Mouse (Mus musculus) heart, embryonic 10.5 days (tissue): ENCODE measurements around the gene Kcnn1. TPM values are rescaled to one million over a fixed set of nuclear protein-coding genes. Genes with fewer than 3 reads are reported as not detected.

Experiments used
- DNase-seq: peaks from one replicate; pipeline ENCODE4 v3.0.0-alpha.2; 2017; ENCODE audit warnings: low spot score
- H3K27ac ChIP-seq: fragments of 300-500 bp; sonication (generic); 2 replicates; pipeline ENCODE4 v1.5.1; 2016; ENCODE audit warnings: mild to moderate bottlenecking
- H3K27me3 ChIP-seq: fragments of 300-500 bp; sonication (generic); 2 replicates; pipeline ENCODE4 v1.6.1; 2016; ENCODE audit warnings: mild to moderate bottlenecking; ENCODE audit not compliant: poor library complexity, insufficient read depth, severe bottlenecking
- H3K36me3 ChIP-seq: fragments of 300-500 bp; sonication (generic); 2 replicates; pipeline ENCODE4 v1.6.1; 2016; ENCODE audit warnings: mild to moderate bottlenecking, moderate library complexity
- H3K4me1 ChIP-seq: fragments of 300-500 bp; sonication (generic); 2 replicates; pipeline ENCODE4 v1.6.1; 2016; ENCODE audit warnings: mild to moderate bottlenecking
- H3K4me3 ChIP-seq: fragments of 300-500 bp; sonication (generic); 2 replicates; pipeline ENCODE4 v1.5.1; 2016; ENCODE audit warnings: mild to moderate bottlenecking, moderate library complexity
- H3K9me3 ChIP-seq: fragments of 300-500 bp; sonication (generic); 2 replicates; pipeline ENCODE4 v1.6.1; 2016; ENCODE audit warnings: mild to moderate bottlenecking, moderate library complexity
- WGBS: fragments of 180-500 bp; shearing (Covaris S2); methylation state at CpG from one replicate; pipeline ENCODE4 v1.1.7; 2016; 5-methylcytosine and 5-hydroxymethylcytosine counted together
- polyA plus RNA-seq: library from polyadenylated mRNA; unstranded; fragments of >200 nt; fragmentation: Nextera tagmentation; extraction: Ambion mirVana; gene quantifications from 2 replicates; pipeline ENCODE4 v1.2.1, GENCODE M21; 2016

The Kcnn1 gene
- polyA plus RNA-seq = 1.1 and 1.6 TPM in 2 replicates

DNA sequence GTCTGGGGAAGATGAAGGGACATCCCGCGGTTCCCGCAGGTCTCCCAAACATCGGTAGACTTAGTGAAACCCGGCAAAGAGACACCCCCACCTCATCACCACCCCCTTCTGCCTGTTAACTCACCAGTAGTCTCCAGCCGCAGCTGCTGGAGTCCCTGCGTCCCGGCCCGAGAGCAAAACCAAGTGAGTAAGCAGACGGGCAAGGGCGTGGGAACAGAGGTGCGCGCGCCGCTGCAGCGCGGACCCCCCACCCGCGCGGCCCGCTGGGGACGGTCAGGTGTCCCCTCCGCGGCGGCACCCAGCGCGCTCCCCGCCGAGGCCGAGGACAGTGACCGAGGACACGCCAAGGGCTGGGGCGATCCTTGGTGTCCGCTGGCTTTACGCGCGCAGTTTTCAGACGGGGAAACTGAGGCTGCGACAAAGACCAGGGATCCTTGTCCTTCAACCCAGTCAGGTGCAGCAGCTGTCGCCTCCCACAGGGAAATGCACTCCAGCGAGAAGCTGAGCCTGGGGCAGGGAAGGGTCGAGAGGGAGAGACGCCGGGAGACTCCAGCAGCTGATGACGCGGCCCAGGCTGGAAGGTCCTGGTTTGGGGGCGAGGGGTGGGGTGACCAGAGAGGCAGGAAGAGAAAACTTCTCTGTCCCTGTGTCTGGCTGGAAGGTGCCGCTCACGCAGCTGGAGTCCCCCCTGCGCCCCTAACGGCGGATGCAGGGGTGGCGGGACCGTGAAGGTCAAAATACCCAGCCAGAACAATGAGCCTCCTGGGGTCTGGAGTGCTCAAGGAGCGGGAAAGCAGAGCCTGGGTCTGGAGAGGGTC is at the start of gene Kcnn1:
Gene Kcnn1, minus strand, starts transcription at position 435 of the 818 bp plus-strand sequence.
- under 1% methylated on average over 55 of the region's 55 CpGs for WGBS
- DNase-seq = no peak
- Histone ChIP-seq H3K27ac (peak within 1 kb of the TSS; percentile 90), H3K27me3 (peaks cover 54% of the 10 kb centered on the region), H3K4me3 (peak within 1 kb of the TSS; percentile 65), H3K9me3 (no peaks in the 10 kb centered on the region), H3K4me1 (peaks cover 58% of the 10 kb centered on the region), H3K36me3 (peaks cover 6% of the 10 kb centered on the region)

DNA sequence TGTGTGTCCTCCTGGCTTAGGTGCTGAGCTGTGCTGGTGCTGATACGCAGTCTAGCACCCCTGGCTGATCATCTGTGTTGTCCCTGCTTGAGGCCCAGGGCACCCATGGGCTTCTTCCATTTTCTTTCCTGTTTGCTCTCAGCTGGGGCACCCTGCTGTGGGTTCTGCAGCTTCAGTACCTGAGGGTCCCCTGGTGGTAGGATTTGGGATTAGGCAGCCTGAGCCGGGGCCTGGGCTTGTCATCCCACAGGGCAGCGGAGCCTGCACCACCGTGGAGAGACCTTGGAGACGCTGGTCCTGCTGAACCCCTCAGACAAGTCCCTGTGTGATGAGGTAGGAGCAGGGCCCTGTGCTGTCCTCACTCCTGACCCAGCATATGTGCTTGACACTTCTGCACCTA is 48.5 kb upstream of the Kcnn1 start:
- peaks cover 67% of the 10 kb centered on the region for H3K36me3 ChIP-seq
- WGBS = 83% methylated on average over 5 of the region's 5 CpGs
- H3K4me1 ChIP-seq = peaks cover 17% of the 10 kb centered on the region

DNA sequence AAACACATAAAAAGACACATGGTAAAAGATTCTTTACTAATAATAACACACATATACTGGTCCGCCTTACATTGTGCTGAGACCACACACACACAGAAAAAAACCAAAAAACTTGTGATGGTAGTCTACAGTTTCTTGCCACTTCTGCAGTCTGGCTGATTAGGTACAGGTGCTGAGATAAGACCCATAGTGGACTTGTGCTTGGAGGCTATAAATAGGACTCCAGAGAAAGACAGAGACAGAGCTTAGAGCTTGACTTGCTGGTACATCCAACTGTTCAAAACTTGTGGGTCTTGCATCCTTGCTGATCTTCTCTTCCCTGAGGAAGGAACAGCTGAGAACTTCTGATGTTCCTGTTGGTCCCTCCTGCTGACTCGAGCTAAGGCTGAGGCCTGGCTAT is 44.5 kb upstream of the Kcnn1 start:
- 65% methylated on average over 2 of the region's 2 CpGs for WGBS
- H3K27ac ChIP-seq = peak overlapping the region; percentile 52; the same call in 1 of the 2 replicates
- H3K27me3 ChIP-seq = peaks cover 13% of the 10 kb centered on the region; the same call in 1 of the 2 replicates
- H3K4me1 ChIP-seq = peaks cover 26% of the 10 kb centered on the region
- H3K4me3 ChIP-seq = peak overlapping the region; percentile 19
- no peak for DNase-seq
- no peaks in the 10 kb centered on the region for H3K9me3 ChIP-seq
- H3K36me3 ChIP-seq = peaks cover 27% of the 10 kb centered on the region

More for the DNA sequence above, 48.5 kb upstream of the Kcnn1 start:
- no peak for DNase-seq
- H3K9me3 ChIP-seq = no peaks in the 10 kb centered on the region
- H3K4me3 ChIP-seq = no peak overlapping the region
- no peak overlapping the region for H3K27ac ChIP-seq
- no peaks in the 10 kb centered on the region for H3K27me3 ChIP-seq

DNA sequence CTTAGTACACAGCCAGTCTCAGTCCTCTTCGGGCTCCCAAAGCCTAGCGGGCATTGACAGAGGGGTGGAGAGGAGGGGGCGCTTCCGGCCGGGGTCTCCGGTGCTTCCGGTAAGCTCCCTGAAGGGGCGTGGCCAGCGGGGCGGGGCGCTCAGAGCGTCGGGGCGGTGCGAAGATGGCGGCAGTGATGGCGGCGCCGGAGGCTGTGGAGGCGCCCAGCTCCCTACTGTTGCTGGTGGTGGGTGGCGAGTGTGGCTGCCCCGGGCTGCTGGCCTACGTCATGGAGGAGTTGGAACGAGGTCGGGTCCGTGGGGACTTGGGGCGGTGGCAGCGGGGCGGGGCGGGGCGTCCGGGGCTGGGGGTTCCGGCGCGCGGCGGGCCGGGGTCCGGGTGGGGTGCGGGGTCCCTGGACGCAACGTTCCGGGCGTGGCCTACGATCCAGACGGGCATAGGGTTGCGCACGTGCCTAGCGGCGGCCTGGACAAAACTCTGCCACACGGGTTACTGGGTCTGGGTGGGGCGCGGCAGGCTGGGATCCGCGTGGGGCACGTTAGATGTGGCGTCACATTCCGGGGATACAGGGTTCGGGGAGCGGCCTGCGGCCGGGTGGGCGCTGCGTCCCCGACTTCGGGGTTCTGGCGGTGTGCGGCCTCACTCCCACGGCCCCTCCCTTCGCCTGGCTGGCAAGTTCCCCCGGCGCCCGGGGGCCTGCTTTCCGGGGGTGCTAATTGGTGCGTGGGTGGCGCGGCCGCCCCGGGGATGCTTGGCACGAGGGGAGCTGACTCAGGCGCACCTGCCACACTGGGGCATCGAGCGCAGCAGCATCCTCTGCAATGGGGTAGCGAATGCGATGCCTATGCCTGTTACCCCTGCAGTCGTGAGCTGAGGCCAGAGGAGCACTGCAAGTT is 43.0 kb upstream of the Kcnn1 start, which contains the start of gene Map1s:
Gene Map1s, plus strand, starts transcription at position 102 of the 906 bp plus-strand sequence.
- Histone ChIP-seq H3K27ac (peak within 1 kb of the TSS; percentile 95), H3K4me3 (peak within 1 kb of the TSS; percentile 96), H3K4me1 (peaks cover 26% of the 10 kb centered on the region), H3K27me3 (peaks cover 20% of the 10 kb centered on the region; the same call in 1 of the 2 replicates), H3K9me3 (no peaks in the 10 kb centered on the region), H3K36me3 (peaks cover 12% of the 10 kb centered on the region)
- WGBS = under 1% methylated on average over 59 of the region's 86 CpGs
- DNase-seq = peak; percentile 95

DNA sequence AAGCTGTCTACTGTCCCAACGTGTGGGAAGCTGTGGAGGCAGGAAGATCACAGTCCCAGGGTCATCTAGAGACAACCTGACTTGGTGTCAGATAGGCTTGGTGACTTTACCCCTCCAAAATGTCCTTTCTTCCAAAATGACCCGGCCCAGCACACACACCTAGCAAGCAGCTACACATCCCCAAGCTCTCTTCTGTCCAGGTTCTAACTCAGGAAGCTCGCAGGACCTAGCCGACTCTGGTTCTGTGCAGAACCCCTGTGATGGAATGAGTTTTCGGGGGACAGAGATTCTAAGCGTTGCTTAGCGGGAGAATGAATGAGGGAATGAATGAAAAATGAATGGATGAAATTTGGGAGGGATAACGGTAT is 42.4 kb upstream of the Kcnn1 start:
- Histone ChIP-seq H3K4me3 (peak overlapping the region; percentile 96), H3K27me3 (peaks cover 20% of the 10 kb centered on the region; the same call in 1 of the 2 replicates), H3K36me3 (0 out of 2 replicates have a peak, but pooled peaks cover 7% of the 10 kb centered on the region), H3K27ac (peak overlapping the region; percentile 95), H3K4me1 (peaks cover 26% of the 10 kb centered on the region), H3K9me3 (no peaks in the 10 kb centered on the region)
- DNase-seq = no peak
- WGBS = 19% methylated on average over 8 of the region's 8 CpGs

DNA sequence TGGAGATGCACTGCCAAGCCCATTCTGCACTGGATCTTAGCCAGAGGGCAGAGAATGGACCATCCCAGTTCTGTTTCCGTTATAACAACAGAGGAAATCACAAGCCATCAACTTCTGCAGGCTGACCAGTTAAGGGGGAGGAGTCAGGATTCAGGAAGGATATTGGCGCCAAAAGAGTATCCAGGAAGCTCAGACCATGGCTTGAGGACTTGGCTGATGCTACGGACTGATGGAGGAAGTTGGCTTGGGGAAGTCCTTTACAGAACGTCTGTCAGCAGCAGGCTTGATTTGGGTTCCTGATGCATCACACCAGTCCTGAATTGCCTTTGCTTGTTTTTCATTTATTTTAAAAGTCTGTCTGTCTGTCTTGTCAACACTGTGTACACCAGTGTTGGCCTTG is 41.5 kb upstream of the Kcnn1 start:
- Histone ChIP-seq H3K9me3 (no peaks in the 10 kb centered on the region), H3K36me3 (0 out of 2 replicates have a peak, but pooled peaks cover 4% of the 10 kb centered on the region), H3K27ac (no peak overlapping the region), H3K27me3 (peaks cover 20% of the 10 kb centered on the region; the same call in 1 of the 2 replicates), H3K4me3 (no peak overlapping the region), H3K4me1 (peaks cover 26% of the 10 kb centered on the region)
- 47% methylated on average over 4 of the region's 4 CpGs for WGBS
- no peak for DNase-seq

DNA sequence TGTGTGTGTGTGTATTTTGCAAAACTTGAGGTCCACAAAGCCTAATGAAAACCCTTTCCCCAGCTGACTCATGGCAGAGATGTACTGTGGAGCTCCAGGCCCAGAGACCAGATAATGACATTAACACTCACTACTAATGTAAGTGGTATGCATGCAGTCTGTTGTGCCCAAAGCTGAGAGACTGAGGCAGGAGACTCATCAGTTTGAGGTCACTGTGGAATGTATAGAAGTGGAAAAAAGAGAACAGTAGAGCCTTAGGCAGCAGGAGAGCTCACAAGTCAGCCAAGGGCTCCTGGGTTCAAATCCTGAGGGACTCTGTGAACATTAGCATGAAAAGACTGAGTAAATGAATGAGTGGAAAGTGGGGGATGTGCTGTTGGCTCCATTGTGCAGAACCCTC is 40.5 kb upstream of the Kcnn1 start:
- Histone ChIP-seq H3K27ac (no peak overlapping the region), H3K27me3 (peaks cover 20% of the 10 kb centered on the region; the same call in 1 of the 2 replicates), H3K9me3 (no peaks in the 10 kb centered on the region), H3K4me3 (no peak overlapping the region), H3K4me1 (peaks cover 29% of the 10 kb centered on the region), H3K36me3 (no peaks in the 10 kb centered on the region)
- no peak for DNase-seq

DNA sequence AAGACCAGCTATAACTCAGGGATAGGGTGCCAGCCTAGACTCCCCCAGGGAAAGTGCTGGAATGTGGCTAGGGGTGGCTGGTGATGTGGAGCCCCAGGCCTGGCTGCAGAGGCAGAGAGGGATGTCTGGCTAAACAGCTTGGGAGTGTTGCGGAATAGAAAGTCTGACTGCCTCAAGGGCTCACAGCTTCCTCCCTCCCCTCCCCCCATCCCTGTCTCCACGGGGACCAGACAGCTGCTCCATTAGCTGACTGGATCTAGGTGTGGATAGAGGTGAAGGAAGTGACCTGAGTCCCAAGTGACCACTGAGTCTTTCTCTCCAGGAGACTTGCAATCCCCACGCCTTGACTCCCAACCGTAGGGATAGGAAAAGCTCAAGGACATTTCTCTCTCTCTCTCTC is 40.1 kb upstream of the Kcnn1 start:
- 29% methylated on average over 4 of the region's 4 CpGs for WGBS
- DNase-seq = no peak
- H3K27ac ChIP-seq = no peak overlapping the region
- no peak overlapping the region for H3K4me3 ChIP-seq
- H3K9me3 ChIP-seq = no peaks in the 10 kb centered on the region
- H3K36me3 ChIP-seq = no peaks in the 10 kb centered on the region
- H3K27me3 ChIP-seq = peaks cover 20% of the 10 kb centered on the region; the same call in 1 of the 2 replicates
- H3K4me1 ChIP-seq = peaks cover 34% of the 10 kb centered on the region

DNA sequence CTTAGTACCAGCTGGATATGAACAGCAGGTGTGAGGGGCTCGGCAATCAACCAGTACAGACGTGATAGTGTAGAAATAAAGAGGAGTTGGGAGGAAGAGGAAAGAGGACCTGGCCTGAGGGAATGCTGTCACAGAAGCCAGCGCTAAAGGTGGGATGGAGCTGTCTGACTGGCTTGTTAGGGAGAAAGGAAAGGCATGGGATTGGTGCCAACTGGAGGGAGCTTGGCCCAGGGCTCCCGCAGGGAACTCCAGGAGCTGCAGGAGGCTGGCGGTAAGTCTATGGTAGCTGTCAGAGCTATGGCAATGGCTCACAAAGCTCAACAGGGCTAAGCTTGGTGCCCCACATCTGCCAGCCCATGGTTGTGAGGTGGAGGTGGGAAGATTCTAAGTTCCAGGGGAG is 39.2 kb upstream of the Kcnn1 start:
- WGBS = 35% methylated on average over 5 of the region's 5 CpGs

DNA sequence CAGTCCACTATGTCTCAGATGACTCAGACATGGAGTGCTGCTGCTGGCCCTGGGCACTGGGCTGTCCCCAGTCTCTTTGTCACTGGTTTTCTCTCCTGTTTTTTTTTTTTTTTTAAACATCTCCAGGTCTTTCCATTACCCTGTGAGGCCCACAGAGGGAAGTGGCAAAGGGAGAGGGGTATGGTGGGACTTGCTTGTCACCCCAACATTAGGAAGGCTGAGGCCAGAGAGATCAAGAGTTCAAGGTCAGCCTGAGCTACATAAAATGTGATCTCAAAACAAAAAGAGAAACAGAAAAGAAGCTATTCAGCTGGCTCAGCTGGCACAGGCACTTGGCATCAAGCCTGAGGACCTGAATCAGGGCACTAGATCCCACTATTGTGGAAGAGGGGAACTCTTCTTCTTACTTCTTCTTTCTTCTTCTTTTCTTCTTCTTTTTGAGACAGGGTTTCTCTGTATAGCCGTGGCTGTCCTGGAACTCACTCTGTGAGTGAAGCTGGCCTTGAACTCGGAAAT is 37.9 kb upstream of the Kcnn1 start:
- peaks cover 5% of the 10 kb centered on the region for H3K36me3 ChIP-seq
- peaks cover 20% of the 10 kb centered on the region; the same call in 1 of the 2 replicates for H3K27me3 ChIP-seq
- H3K4me1 ChIP-seq = peaks cover 20% of the 10 kb centered on the region
- DNase-seq = no peak
- H3K4me3 ChIP-seq = no peak overlapping the region
- H3K27ac ChIP-seq = no peak overlapping the region
- H3K9me3 ChIP-seq = no peaks in the 10 kb centered on the region
- WGBS = 81% methylated on average over 2 of the region's 2 CpGs

More for the DNA sequence above, 39.2 kb upstream of the Kcnn1 start:
- Histone ChIP-seq H3K36me3 (no peaks in the 10 kb centered on the region), H3K27me3 (peaks cover 20% of the 10 kb centered on the region; the same call in 1 of the 2 replicates), H3K4me1 (peaks cover 26% of the 10 kb centered on the region), H3K4me3 (no peak overlapping the region), H3K27ac (no peak overlapping the region), H3K9me3 (no peaks in the 10 kb centered on the region)
- DNase-seq = no peak

DNA sequence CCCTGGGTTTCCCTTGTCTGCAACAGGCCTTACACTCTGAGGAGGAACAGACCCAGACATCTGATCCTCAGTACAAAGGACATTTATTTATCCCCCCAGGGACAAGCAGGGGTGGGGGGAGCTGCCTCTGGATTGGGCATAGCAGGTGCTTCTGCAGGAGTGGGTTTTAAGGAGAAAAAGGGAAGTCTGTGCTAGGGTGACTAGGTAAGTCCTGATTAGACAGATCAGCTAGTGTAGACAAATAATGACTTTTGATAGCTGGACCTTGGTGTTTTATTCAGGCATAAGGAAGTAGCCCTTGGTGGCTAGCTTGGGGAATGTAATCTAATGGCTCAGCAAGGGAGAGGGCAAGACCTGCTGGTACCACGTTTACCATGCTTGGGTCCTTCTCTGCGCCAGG is 36.2 kb upstream of the Kcnn1 start:
- H3K36me3 ChIP-seq = peaks cover 22% of the 10 kb centered on the region
- H3K4me3 ChIP-seq = no peak overlapping the region
- DNase-seq = no peak
- no peak overlapping the region for H3K27ac ChIP-seq
- no peaks in the 10 kb centered on the region for H3K9me3 ChIP-seq
- H3K27me3 ChIP-seq = peaks cover 28% of the 10 kb centered on the region; the same call in 1 of the 2 replicates
- 77% methylated on average over 2 of the region's 2 CpGs for WGBS
- peaks cover 19% of the 10 kb centered on the region for H3K4me1 ChIP-seq

DNA sequence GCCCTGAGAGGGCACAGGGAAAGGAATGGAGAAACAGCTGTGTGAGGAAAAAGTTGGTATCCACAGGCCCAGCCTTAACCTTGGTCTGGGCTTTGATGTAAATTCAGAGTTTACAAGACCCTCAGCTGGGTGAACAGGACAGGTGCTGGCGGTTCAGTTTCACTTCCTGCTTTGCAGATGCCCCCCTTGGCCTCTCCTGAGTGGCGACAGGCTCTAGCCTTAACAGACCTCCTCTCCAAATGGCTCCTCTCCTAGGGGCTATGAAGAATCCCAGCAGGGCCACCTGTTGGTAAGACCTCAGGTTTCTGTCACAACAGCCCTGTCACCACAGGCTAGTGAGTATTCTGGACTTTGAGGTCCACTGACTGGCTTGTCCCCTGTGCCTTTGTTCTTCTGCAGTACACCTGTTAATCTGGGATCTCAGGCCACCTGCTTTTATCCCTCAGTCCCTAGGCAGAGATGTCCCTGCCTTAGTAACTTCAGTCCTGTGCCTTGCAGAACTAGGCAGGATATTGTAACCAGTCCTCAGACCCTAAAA is 35.7 kb upstream of the Kcnn1 start:
- DNase-seq = no peak
- peaks cover 27% of the 10 kb centered on the region for H3K36me3 ChIP-seq
- H3K27ac ChIP-seq = 0 out of 2 replicates have a peak overlapping the region, but pooled peaks have one; percentile 99
- 50% methylated on average over 2 of the region's 2 CpGs for WGBS
- no peaks in the 10 kb centered on the region for H3K9me3 ChIP-seq
- peaks cover 19% of the 10 kb centered on the region for H3K4me1 ChIP-seq
- H3K27me3 ChIP-seq = peaks cover 30% of the 10 kb centered on the region
- no peak overlapping the region for H3K4me3 ChIP-seq
